Mouse (Mus musculus) embryonic facial prominence, embryonic 15.5 days (tissue): Measurements from ENCODE around the gene Fcor. TPM values are rescaled to one million over a fixed set of nuclear protein-coding genes. Genes with fewer than 3 reads are reported as not detected.

ENCODE experiments used
- ATAC-seq: fragments of 200-750 bp; cut with Nextera tagmentation; 2 replicates; pipeline ENCODE4 v1.8.0; 2017; ENCODE audit warnings: low read depth, moderate TSS enrichment; ENCODE audit not compliant: insufficient number of reproducible peaks, low FRiP score, low TSS enrichment
- H3K27ac ChIP-seq: fragments of 300-500 bp; sonication (generic); replicated peaks from 2 replicates; pipeline ENCODE4 v1.5.1; 2015; ENCODE audit warnings: mild to moderate bottlenecking, inconsistent platforms
- H3K27me3 ChIP-seq: fragments of 300-500 bp; sonication (generic); 2 replicates; pipeline ENCODE4 v1.6.1; 2015; ENCODE audit warnings: inconsistent platforms
- H3K36me3 ChIP-seq: fragments of 300-500 bp; sonication (generic); 2 replicates; pipeline ENCODE4 v1.6.1; 2015; ENCODE audit warnings: mild to moderate bottlenecking, inconsistent platforms
- H3K4me1 ChIP-seq: fragments of 300-500 bp; sonication (generic); 2 replicates; pipeline ENCODE4 v1.6.1; 2015; ENCODE audit warnings: inconsistent platforms
- H3K4me2 ChIP-seq: fragments of 300-500 bp; sonication (generic); replicated peaks from 2 replicates; pipeline ENCODE4 v1.6.1; 2015; ENCODE audit warnings: mild to moderate bottlenecking, inconsistent platforms
- H3K4me3 ChIP-seq: fragments of 300-500 bp; sonication (generic); replicated peaks from 2 replicates; pipeline ENCODE4 v1.5.1; 2015; ENCODE audit warnings: mild to moderate bottlenecking, inconsistent platforms
- H3K9ac ChIP-seq: fragments of 300-500 bp; sonication (generic); 2 replicates; pipeline ENCODE4 v1.6.1; 2015; ENCODE audit warnings: inconsistent platforms
- H3K9me3 ChIP-seq: fragments of 300-500 bp; sonication (generic); replicated peaks from 2 replicates; pipeline ENCODE4 v1.6.1; 2016; ENCODE audit warnings: inconsistent platforms
- WGBS: fragments of 180-500 bp; shearing (Covaris S2); methylation state at CpG from one replicate; pipeline ENCODE4 v1.1.7; 2015; 5-methylcytosine and 5-hydroxymethylcytosine counted together
- polyA plus RNA-seq: library from polyadenylated mRNA; unstranded; fragments of >200 nt; fragmentation: Nextera tagmentation; extraction: Ambion mirVana; gene quantifications from 2 replicates; pipeline ENCODE4 v1.2.1, GENCODE M21; 2015

The Fcor gene
- polyA plus RNA-seq, 1 experiment from 2014 or later, result 8.1 TPM

DNA sequence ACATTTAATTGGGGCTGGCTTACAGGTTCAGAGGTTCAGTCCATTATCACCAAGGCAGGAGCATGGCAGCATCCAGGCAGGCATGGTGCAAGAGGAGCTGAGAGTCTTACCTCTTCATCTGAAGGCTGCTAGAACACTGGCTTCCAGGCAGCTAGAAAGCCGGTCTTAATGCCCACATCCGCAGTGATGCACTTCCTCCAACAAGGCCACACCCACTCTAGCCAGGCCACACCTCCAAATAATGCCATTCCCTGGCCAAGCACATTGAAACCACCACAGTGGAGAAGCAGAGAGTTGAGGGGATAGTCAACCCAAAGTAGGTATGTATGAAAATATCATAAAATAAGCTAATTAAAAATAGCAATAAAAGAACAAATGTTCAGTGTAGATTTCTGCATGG lies 1.8 kb downstream of the Fcor start:
- no peaks in the 10 kb centered on the region for H3K36me3 ChIP-seq
- H3K4me2 ChIP-seq, result no peak overlapping the region
- no peak for ATAC-seq
- no peaks in the 10 kb centered on the region for H3K27me3 ChIP-seq
- H3K4me3 ChIP-seq, result no peak overlapping the region
- no peaks in the 10 kb centered on the region for H3K9me3 ChIP-seq
- WGBS, result 71% methylated on average over 2 of the region's 2 CpGs
- H3K4me1 ChIP-seq, result peaks cover 10% of the 10 kb centered on the region
- no peak overlapping the region for H3K9ac ChIP-seq
- no peak overlapping the region for H3K27ac ChIP-seq

DNA sequence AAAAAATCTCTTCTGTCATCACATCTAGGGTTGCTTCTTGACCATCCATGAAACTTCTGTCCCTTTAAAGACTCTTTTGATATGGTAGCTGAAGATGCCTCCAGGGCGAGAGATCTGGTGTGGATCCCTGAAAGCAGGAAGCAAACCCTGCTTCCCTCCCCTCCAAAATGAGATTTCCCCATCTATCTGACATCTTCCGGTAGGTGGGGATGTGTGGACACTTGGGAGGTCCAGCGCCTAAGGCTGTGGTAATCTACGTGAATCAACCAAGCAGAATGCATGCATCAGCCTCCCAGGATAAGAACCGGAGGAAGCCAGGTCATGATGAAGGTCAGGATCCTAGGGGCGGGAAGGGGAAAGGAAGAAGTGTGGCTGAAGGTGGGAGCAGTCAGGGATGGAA lies 6.7 kb downstream of the Fcor start, which contains the start of gene Mcemp1:
TSS of gene Mcemp1 (plus strand) at position 248 of the 400 bp plus-strand sequence.
- ATAC-seq, result no peak
- no peak within 1 kb of the TSS for H3K9ac ChIP-seq
- H3K4me3 ChIP-seq, result no peak within 1 kb of the TSS
- no peaks in the 10 kb centered on the region for H3K36me3 ChIP-seq
- no peaks in the 10 kb centered on the region for H3K9me3 ChIP-seq
- WGBS, result 54% methylated on average over 6 of the region's 6 CpGs
- no peak within 1 kb of the TSS for H3K27ac ChIP-seq
- no peaks in the 10 kb centered on the region for H3K4me1 ChIP-seq
- no peaks in the 10 kb centered on the region for H3K27me3 ChIP-seq
- H3K4me2 ChIP-seq, result no peak within 1 kb of the TSS

DNA sequence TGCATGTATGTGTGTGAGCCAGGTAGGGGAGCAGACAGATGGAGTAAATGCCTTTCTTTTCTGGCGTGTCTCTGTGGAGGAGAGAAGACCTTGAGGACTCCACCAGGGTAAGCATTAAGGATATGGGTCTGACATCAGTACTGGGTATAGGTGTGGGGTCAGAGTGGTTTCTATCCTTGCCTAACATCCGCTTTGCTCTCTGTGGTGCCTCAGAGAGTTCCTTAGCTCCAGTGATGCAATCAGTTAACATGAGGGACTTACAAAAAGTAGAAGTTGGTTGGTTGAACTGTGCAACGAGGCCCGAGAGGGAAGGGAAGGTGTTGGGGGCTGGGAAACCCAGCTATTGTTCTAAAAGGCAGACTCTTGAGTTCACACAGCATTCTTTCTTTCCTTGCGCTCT lies 7.8 kb downstream of the Fcor start:
- ATAC-seq, result no peak
- no peak overlapping the region for H3K4me3 ChIP-seq
- no peak overlapping the region for H3K4me2 ChIP-seq
- no peak overlapping the region for H3K27ac ChIP-seq
- no peak overlapping the region for H3K9ac ChIP-seq
- H3K4me1 ChIP-seq, result no peaks in the 10 kb centered on the region
- no peaks in the 10 kb centered on the region for H3K36me3 ChIP-seq
- WGBS, result 68% methylated on average over 5 of the region's 5 CpGs
- H3K9me3 ChIP-seq, result no peaks in the 10 kb centered on the region
- H3K27me3 ChIP-seq, result no peaks in the 10 kb centered on the region

DNA sequence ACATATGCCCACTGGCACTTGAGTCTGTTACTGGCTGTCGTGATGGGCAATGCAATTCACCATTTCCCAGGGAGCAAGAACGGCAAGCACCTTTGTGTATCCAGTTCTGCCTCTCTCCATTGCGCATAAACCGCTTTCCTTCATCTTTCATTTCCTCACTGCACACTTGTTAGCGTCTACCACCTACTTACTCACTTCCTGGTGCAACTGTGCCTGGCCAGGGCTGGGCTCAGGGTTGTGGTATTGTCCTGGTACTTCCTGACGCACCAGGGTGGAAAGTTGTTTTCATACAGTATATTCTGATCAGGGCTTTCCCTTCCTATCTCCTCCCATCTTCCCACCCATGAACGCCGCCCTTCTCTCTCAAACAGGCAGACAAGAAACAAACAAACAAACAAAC lies 11.3 kb downstream of the Fcor start:
- 81% methylated on average over 8 of the region's 8 CpGs for WGBS
- Histone ChIP-seq H3K27ac (no peak overlapping the region), H3K9ac (no peak overlapping the region), H3K4me2 (no peak overlapping the region), H3K27me3 (no peaks in the 10 kb centered on the region), H3K36me3 (no peaks in the 10 kb centered on the region), H3K4me1 (no peaks in the 10 kb centered on the region), H3K4me3 (no peak overlapping the region), H3K9me3 (no peaks in the 10 kb centered on the region)
- no peak for ATAC-seq

DNA sequence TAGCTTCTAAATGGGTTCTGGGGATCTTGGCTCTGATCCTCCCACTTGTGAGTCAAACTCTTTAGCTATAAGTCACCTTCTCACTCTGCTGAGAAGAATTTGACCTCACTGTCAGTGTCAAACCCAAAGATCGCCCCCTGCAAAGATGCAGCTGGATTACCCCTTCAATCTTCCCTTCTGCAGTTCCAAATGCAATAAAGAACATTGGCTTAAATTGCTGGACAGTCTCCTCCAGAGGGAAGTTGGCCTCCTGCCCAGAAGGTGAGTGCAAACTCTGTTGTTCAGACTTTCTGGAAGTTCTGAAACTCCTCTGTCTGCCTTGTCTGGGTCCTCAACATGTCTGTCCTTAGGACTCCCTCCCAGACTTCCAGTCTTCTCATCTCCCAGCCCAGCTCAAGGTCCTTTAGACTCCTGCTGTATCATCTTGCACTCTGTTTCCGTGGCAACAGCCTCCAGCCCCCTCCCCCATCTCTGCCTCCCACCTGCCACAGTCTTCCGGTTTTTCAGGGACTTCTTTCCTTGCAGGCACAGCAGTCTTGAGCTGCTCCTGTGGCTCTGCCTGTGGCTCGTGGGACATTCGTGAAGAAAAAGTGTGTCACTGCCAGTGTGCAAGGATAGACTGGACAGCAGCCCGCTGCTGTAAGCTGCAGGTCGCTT lies 15.3 kb downstream of the Fcor start:
- Histone ChIP-seq H3K4me1 (no peaks in the 10 kb centered on the region), H3K36me3 (no peaks in the 10 kb centered on the region), H3K4me3 (no peak overlapping the region), H3K27me3 (no peaks in the 10 kb centered on the region), H3K9ac (no peak overlapping the region), H3K9me3 (no peaks in the 10 kb centered on the region), H3K27ac (no peak overlapping the region), H3K4me2 (no peak overlapping the region)
- 21% methylated on average over 7 of the region's 7 CpGs for WGBS
- no peak for ATAC-seq

DNA sequence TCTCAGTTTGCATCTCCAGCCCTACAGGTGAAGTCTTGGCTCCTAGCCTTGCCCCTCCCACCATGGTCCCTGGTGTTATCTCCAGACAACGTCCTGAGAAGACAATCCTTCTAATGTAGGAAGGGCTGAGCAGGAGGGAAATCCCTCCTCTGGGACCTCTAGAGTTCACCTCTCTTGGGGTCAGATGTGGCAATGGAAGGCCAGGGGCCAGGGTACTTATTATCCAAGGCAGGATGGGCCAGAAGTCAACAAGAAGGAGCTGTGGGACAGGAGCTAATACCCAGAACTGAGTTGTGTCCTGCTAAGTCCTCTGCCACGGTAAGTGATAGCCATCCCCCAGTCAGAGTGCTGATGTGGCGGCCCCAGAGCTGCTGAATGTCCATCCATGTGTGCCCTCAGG lies 16.6 kb downstream of the Fcor start, which contains the start of gene Retn:
TSS of gene Retn (plus strand) at position 245 of the 400 bp plus-strand sequence.
- H3K36me3 ChIP-seq, result no peaks in the 10 kb centered on the region
- H3K27me3 ChIP-seq, result no peaks in the 10 kb centered on the region
- WGBS, result 73% methylated on average over 3 of the region's 3 CpGs
- no peak within 1 kb of the TSS for H3K4me3 ChIP-seq
- H3K4me2 ChIP-seq, result no peak within 1 kb of the TSS
- no peaks in the 10 kb centered on the region for H3K4me1 ChIP-seq
- H3K27ac ChIP-seq, result no peak within 1 kb of the TSS
- H3K9me3 ChIP-seq, result no peaks in the 10 kb centered on the region
- H3K9ac ChIP-seq, result no peak within 1 kb of the TSS
- ATAC-seq, result no peak

DNA sequence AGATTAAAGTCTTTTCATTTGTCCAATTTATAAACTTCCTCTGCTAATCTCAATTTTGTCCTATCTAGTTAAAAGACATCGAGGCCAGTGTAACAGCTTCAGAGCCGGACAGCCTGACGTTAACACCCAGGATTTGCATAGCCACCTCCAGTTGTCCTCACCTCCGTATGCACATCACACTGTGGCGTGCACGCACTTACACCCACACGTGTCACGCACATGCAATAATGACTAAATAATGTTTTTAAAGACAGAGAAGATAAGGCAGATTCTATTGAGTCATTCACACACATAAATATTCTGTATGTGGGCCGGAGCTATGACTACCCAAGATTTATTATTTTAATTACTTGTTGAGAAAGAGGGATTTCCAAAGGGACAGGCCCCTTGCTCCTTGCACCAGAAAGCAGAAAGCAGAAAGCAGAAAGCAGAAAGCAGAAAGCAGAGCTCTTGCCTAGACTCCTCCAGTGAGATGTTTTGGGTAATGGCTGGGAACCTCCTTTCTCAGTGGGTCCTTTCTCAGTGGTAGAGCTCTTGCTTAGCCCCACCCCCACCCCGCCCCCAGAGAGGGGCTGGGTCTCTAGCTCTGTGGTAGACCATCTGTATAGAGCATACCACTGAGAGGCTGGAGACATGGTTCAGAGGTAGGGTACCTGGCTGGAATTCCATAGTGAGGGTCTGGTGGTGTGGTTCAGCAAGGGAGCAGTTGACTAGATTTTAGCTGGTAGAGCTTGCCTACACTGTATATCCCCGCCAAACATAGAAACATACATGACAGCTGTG lies 17.2 kb downstream of the Fcor start:
- no peak overlapping the region for H3K9ac ChIP-seq
- no peaks in the 10 kb centered on the region for H3K9me3 ChIP-seq
- ATAC-seq, result no peak
- no peak overlapping the region for H3K4me3 ChIP-seq
- H3K4me1 ChIP-seq, result no peaks in the 10 kb centered on the region
- H3K4me2 ChIP-seq, result no peak overlapping the region
- no peaks in the 10 kb centered on the region for H3K27me3 ChIP-seq
- 71% methylated on average over 11 of the region's 11 CpGs for WGBS
- no peaks in the 10 kb centered on the region for H3K36me3 ChIP-seq
- no peak overlapping the region for H3K27ac ChIP-seq

DNA sequence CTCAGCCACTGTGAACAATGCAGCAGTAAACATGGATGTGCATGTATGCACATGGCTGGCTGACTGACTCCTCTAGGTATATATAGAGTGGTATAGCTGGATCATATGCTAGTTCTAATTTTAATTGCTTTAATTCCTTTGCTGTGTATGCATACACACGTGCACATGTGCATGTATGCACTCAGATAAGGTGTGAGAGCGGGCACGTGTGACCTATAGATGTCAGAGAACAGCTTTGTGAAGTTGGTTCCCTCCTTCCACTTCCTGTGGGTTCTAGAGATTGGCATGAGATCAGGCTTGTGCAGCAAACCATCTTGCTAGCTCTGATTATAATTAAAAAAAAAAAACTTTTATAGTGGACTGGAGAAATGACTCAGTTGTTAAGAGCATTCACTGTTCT lies 19.3 kb downstream of the Fcor start:
- Histone ChIP-seq H3K9me3 (no peaks in the 10 kb centered on the region), H3K9ac (no peak overlapping the region), H3K27ac (no peak overlapping the region), H3K4me1 (no peaks in the 10 kb centered on the region), H3K4me3 (no peak overlapping the region), H3K36me3 (no peaks in the 10 kb centered on the region), H3K27me3 (no peaks in the 10 kb centered on the region), H3K4me2 (no peak overlapping the region)
- no peak for ATAC-seq
- 67% methylated on average over 3 of the region's 3 CpGs for WGBS

DNA sequence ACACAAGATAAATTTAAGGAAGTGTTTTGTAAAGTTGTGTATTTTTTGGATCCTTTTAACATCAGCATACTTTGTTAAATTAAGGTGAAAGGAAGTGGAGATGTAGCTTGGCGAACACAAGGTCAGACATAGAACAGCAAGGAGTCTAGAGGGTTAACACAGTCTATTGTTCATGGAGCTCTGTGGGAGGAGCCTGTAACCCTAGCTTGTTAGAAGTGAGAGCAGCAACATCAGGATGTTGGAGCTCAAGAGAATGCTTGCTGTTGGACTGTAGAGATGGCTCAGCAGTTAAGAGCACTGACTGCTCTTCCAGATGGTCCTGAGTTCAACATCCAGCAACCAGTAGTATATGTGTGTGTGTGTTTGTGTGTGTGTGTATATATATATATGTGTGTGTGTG lies 23.2 kb downstream of the Fcor start:
- 39% methylated on average over 1 of the region's 1 CpGs for WGBS
- no peaks in the 10 kb centered on the region for H3K27me3 ChIP-seq
- no peaks in the 10 kb centered on the region for H3K4me1 ChIP-seq
- H3K4me3 ChIP-seq, result no peak overlapping the region
- no peak for ATAC-seq
- no peak overlapping the region for H3K9ac ChIP-seq
- H3K4me2 ChIP-seq, result no peak overlapping the region
- no peaks in the 10 kb centered on the region for H3K9me3 ChIP-seq
- no peak overlapping the region for H3K27ac ChIP-seq
- H3K36me3 ChIP-seq, result no peaks in the 10 kb centered on the region

DNA sequence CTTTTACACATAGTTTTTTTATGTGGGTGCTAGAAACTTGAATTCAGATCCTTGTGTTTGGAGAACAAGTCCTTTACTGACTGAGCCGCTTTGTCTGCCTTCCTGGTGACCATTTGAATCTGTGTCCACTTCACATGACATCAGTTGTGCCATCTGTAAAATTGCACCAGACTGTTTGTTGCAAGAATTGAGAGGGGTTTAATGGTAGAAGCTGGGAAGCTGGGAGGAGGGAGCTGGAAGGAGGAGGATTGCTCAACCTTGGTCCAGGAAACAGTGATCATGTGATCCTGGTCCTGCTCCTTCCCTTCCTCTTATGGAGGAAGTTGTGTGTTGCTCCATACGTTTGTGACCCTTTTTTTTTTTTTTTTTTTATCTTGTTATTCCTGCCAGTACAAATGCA lies 23.9 kb downstream of the Fcor start:
- no peaks in the 10 kb centered on the region for H3K4me1 ChIP-seq
- no peaks in the 10 kb centered on the region for H3K27me3 ChIP-seq
- WGBS, result 66% methylated on average over 2 of the region's 2 CpGs
- H3K4me2 ChIP-seq, result no peak overlapping the region
- no peak overlapping the region for H3K9ac ChIP-seq
- no peak overlapping the region for H3K27ac ChIP-seq
- H3K36me3 ChIP-seq, result no peaks in the 10 kb centered on the region
- no peak overlapping the region for H3K4me3 ChIP-seq
- ATAC-seq, result no peak
- no peaks in the 10 kb centered on the region for H3K9me3 ChIP-seq

DNA sequence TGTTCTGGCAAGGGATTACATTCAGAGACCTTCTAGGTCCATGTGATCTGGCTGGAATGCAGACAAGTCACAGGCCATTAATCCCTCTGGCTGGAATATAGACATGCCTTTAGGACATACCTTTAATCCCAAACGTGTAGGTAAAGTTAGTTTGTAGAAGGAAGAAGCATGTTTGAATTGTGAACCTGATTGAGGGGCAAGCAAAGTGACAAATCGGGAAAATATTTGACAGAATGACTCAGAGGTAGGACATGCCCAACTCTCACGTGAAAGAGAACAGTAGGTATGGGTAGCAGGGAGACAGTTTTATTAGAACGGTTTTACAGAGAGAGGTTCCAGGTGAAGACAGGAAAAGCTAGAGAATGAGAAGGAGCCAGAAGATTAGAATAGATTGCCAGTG lies 24.6 kb downstream of the Fcor start:
- Histone ChIP-seq H3K9me3 (no peaks in the 10 kb centered on the region), H3K4me3 (no peak overlapping the region), H3K27me3 (no peaks in the 10 kb centered on the region), H3K4me1 (no peaks in the 10 kb centered on the region), H3K9ac (no peak overlapping the region), H3K27ac (no peak overlapping the region), H3K4me2 (no peak overlapping the region), H3K36me3 (no peaks in the 10 kb centered on the region)
- WGBS, result 57% methylated on average over 4 of the region's 4 CpGs
- ATAC-seq, result no peak
